Mouse (Mus musculus): ENCODE data around the gene Gm20388.

DNA sequence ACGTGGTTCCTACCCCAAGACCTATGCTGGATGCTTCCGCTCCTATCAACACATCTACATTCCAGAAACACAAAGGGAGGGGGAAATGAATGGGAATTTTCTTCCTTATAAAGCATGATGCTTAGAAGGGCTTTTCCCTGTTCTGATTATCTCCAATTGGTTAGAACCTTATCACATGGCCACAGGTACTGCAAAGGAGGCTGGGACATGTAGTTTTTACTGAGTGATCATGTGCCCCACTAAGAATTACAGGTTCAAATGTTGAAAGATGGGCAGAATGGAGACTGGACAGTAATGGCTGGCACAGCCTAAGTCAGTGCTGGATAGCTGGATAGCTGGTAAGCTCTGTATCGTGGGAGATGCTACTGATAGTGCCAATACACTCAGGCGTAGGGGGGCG lies 1763.3 kb downstream of the Gm20388 start:
- no peak for TF ChIP-seq CTCF (IDR thresholded peaks at IDR 0.05; ENCODE audit: control insufficient read depth, insufficient read depth, low read length)
- no peak for TF ChIP-seq POLR2A (IDR thresholded peaks at IDR 0.05; ENCODE audit: borderline replicate concordance, control insufficient read depth, low read depth, low read length)

Data from bone marrow, adult 2 months (tissue).